Mouse (Mus musculus): Measurements from ENCODE around the gene Mrm2. TPM values are rescaled to one million over a fixed set of nuclear protein-coding genes. Genes with fewer than 3 reads are reported as not detected.

The Mrm2 gene
- polyA plus RNA-seq (2012; ENCODE audit: insufficient read depth, insufficient read length, missing spikeins), result 6.5 and 8.6 TPM in 2 replicates

- H3K27ac ChIP-seq (ENCODE audit: insufficient read depth, low read depth, low read length), result peak within 1 kb of the TSS; percentile 51
- H3K4me3 ChIP-seq (ENCODE audit: insufficient read depth, low read length), result peak within 1 kb of the TSS; percentile 82
- peaks cover 2% of the 10 kb centered on the region for H3K4me1 ChIP-seq (ENCODE audit: control insufficient read depth, insufficient read depth, low read length)
- TF ChIP-seq POLR2A (IDR thresholded peaks at IDR 0.05; ENCODE audit: borderline replicate concordance, low read depth, low read length) (no peak), CTCF (IDR thresholded peaks at IDR 0.05; ENCODE audit: low read depth, low read length) (peak; percentile 98)
These were observed at the start of gene Mrm2 for GRCm38 (mm10) chr5:140331615-140332512. Mrm2 (minus strand) TSS chr5:140331898.

GRCm38 (mm10) chr5:140381156-140381555 is 49.5 kb upstream of the Mrm2 start:
- no peak for TF ChIP-seq POLR2A (IDR thresholded peaks at IDR 0.05; ENCODE audit: borderline replicate concordance, low read depth, low read length)
- Histone ChIP-seq H3K4me1 (ENCODE audit: control insufficient read depth, insufficient read depth, low read length) (peaks cover 67% of the 10 kb centered on the region), H3K27ac (ENCODE audit: insufficient read depth, low read depth, low read length) (peak overlapping the region; percentile 54), H3K4me3 (ENCODE audit: insufficient read depth, low read length) (no peak overlapping the region)

DNA sequence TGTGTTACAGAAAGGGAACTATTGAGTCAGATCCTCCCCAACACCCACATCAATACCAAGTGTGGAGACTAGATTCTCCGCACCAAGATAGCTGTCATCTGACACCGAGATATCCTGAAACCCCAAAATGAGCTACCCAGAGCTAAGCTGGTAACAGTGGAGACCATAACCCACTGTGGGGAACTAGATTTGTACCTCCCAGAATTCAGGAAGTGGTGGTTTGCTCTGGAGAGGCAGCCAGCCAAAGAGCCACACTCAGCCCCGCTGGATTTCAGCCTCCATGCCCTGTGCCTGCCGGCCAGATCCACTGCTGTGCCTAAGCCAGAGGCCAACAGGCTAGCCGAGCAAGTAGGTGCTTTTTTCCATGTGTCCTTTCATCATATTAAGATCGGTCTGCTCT is 47.6 kb upstream of the Mrm2 start:
- TF ChIP-seq CTCF (IDR thresholded peaks at IDR 0.05; ENCODE audit: low read depth, low read length) (no peak), POLR2A (IDR thresholded peaks at IDR 0.05; ENCODE audit: borderline replicate concordance, low read depth, low read length) (no peak)
- peak overlapping the region; percentile 17; the same call in 1 of the 2 replicates for H3K4me3 ChIP-seq (ENCODE audit: insufficient read depth, low read length)
- H3K27ac ChIP-seq (ENCODE audit: insufficient read depth, low read depth, low read length), result peak overlapping the region; percentile 83
- peaks cover 62% of the 10 kb centered on the region for H3K4me1 ChIP-seq (ENCODE audit: control insufficient read depth, insufficient read depth, low read length)

DNA sequence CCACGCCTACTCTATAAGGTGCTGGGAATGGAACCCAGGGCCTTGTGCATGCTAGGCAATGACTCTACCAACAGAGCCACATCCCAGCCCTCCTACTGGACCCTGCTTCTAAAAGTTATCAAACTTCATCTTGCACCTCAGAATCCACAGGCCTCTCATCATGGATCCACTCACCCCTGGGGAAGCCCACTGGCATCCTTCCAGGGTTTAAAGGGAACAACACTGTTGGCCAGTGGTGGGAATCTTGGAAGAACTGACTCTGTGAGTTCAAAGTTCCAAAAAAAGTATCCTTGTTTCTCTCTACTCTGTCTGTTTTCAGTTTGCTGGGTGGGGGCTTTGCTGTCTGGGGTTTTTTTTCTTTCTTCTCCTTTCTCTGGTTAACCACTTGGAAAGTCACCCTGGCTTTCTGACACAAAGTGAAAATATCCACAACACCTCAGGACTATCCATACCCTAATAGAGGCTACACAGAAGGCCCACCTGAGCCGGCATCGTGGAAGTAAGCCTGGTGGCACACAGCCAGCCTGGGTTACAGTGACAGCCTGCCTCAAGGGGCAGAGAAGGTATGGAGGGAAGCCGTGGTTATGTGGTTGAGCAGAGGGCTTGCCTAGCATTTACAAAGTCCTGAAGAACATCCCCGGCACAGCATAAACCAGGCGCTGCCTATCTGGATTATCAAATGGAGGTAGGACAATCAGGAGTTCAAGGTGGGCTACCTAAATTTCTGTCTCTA is 46.6 kb upstream of the Mrm2 start:
- Histone ChIP-seq H3K4me1 (ENCODE audit: control insufficient read depth, insufficient read depth, low read length) (peaks cover 59% of the 10 kb centered on the region), H3K4me3 (ENCODE audit: insufficient read depth, low read length) (no peak overlapping the region), H3K27ac (ENCODE audit: insufficient read depth, low read depth, low read length) (peak overlapping the region; percentile 39)
- TF ChIP-seq POLR2A (IDR thresholded peaks at IDR 0.05; ENCODE audit: borderline replicate concordance, low read depth, low read length), result no peak
- TF ChIP-seq CTCF (IDR thresholded peaks at IDR 0.05; ENCODE audit: low read depth, low read length), result no peak

GRCm38 (mm10) chr5:140375249-140375829 is 43.6 kb upstream of the Mrm2 start:
- Histone ChIP-seq H3K4me3 (ENCODE audit: insufficient read depth, low read length) (no peak overlapping the region), H3K4me1 (ENCODE audit: control insufficient read depth, insufficient read depth, low read length) (peaks cover 60% of the 10 kb centered on the region), H3K27ac (ENCODE audit: insufficient read depth, low read depth, low read length) (no peak overlapping the region)
- TF ChIP-seq POLR2A (IDR thresholded peaks at IDR 0.05; ENCODE audit: borderline replicate concordance, low read depth, low read length), result no peak
- no peak for TF ChIP-seq CTCF (IDR thresholded peaks at IDR 0.05; ENCODE audit: low read depth, low read length)

DNA sequence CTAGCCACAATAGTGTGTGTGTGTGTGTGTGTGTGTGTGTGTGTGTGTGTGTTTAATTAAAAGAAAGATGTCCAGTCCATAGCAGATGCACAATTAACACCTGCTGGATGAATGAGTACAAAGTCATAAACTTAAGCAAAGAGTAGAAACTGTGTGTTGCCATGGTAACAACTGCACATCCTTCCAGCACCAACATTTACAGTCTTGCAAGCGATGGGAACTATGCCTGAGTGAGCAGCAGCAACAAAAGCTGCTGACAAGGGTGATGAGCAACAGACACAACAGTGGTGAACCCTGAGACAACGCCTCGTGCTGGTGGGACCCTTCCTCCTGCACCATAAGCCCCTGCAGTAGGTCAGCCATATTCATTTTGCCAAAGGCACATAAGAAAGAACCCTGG is 42.5 kb upstream of the Mrm2 start:
- H3K4me1 ChIP-seq (ENCODE audit: control insufficient read depth, insufficient read depth, low read length), result peaks cover 64% of the 10 kb centered on the region
- no peak overlapping the region for H3K27ac ChIP-seq (ENCODE audit: insufficient read depth, low read depth, low read length)
- TF ChIP-seq POLR2A (IDR thresholded peaks at IDR 0.05; ENCODE audit: borderline replicate concordance, low read depth, low read length) (no peak), CTCF (IDR thresholded peaks at IDR 0.05; ENCODE audit: low read depth, low read length) (no peak)
- no peak overlapping the region for H3K4me3 ChIP-seq (ENCODE audit: insufficient read depth, low read length)

DNA sequence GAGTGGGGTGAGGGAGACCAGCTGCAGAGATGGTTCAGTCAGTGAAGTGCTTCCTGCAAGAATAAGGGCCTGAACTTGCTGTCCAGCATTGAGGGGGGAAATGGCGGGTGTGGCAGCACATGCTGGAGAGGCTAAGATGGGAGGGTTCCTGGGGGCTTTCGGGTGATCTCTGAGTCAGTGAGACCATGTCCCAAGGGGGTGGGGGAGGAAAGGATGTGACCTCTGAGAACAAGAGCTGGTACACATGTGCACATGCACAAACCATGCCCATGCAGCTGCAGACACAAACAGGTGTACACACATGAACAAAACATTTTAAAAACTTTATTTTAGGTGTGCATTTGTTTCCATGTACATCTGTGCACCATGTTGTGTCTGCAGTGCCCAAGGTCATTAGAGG is 42.0 kb upstream of the Mrm2 start:
- H3K4me3 ChIP-seq (ENCODE audit: insufficient read depth, low read length), result no peak overlapping the region
- no peak overlapping the region for H3K27ac ChIP-seq (ENCODE audit: insufficient read depth, low read depth, low read length)
- H3K4me1 ChIP-seq (ENCODE audit: control insufficient read depth, insufficient read depth, low read length), result peaks cover 62% of the 10 kb centered on the region
- TF ChIP-seq CTCF (IDR thresholded peaks at IDR 0.05; ENCODE audit: low read depth, low read length) (no peak), POLR2A (IDR thresholded peaks at IDR 0.05; ENCODE audit: borderline replicate concordance, low read depth, low read length) (no peak)

GRCm38 (mm10) chr5:140371671-140372070 is 40.0 kb upstream of the Mrm2 start:
- Histone ChIP-seq H3K4me3 (ENCODE audit: insufficient read depth, low read length) (no peak overlapping the region), H3K27ac (ENCODE audit: insufficient read depth, low read depth, low read length) (no peak overlapping the region), H3K4me1 (ENCODE audit: control insufficient read depth, insufficient read depth, low read length) (peaks cover 47% of the 10 kb centered on the region)
- no peak for TF ChIP-seq POLR2A (IDR thresholded peaks at IDR 0.05; ENCODE audit: borderline replicate concordance, low read depth, low read length)
- TF ChIP-seq CTCF (IDR thresholded peaks at IDR 0.05; ENCODE audit: low read depth, low read length), result no peak

- H3K27ac ChIP-seq (ENCODE audit: insufficient read depth, low read depth, low read length), result peak overlapping the region; percentile 48
- no peak overlapping the region for H3K4me3 ChIP-seq (ENCODE audit: insufficient read depth, low read length)
- TF ChIP-seq CTCF (IDR thresholded peaks at IDR 0.05; ENCODE audit: low read depth, low read length) (no peak), POLR2A (IDR thresholded peaks at IDR 0.05; ENCODE audit: borderline replicate concordance, low read depth, low read length) (no peak)
- peaks cover 47% of the 10 kb centered on the region for H3K4me1 ChIP-seq (ENCODE audit: control insufficient read depth, insufficient read depth, low read length)
These were observed 39.0 kb upstream of the Mrm2 start for GRCm38 (mm10) chr5:140370446-140371254.

Measured in bone marrow macrophage, adult 2 months (primary cell).